Mouse (Mus musculus) midbrain, embryonic 15.5 days (tissue): ENCODE measurements around the gene Ispd. TPM values are rescaled to one million over a fixed set of nuclear protein-coding genes. Genes with fewer than 3 reads are reported as not detected.

ENCODE experiments used
- ATAC-seq: fragments of 200-750 bp; cut with Nextera tagmentation; replicated peaks from 2 replicates; pipeline ENCODE4 v1.8.0; 2017; ENCODE audit warnings: moderate TSS enrichment
- H3K27ac ChIP-seq: fragments of 300-500 bp; sonication (generic); 2 replicates; pipeline ENCODE4 v1.5.1; 2015; ENCODE audit warnings: mild to moderate bottlenecking, inconsistent platforms
- H3K27me3 ChIP-seq: fragments of 300-500 bp; sonication (generic); replicated peaks from 2 replicates; pipeline ENCODE4 v1.6.1; 2015; ENCODE audit warnings: inconsistent platforms
- H3K36me3 ChIP-seq: fragments of 300-500 bp; sonication (generic); replicated peaks from 2 replicates; pipeline ENCODE4 v1.6.1; 2015; ENCODE audit warnings: inconsistent platforms
- H3K4me1 ChIP-seq: fragments of 300-500 bp; sonication (generic); 2 replicates; pipeline ENCODE4 v1.6.1; 2015; ENCODE audit warnings: inconsistent platforms
- H3K4me2 ChIP-seq: fragments of 300-500 bp; sonication (generic); 2 replicates; pipeline ENCODE4 v1.6.1; 2015; ENCODE audit warnings: inconsistent platforms, mild to moderate bottlenecking, moderate library complexity
- H3K4me3 ChIP-seq: fragments of 300-500 bp; sonication (generic); 2 replicates; pipeline ENCODE4 v1.5.1; 2015; ENCODE audit warnings: mild to moderate bottlenecking, inconsistent platforms
- H3K9ac ChIP-seq: fragments of 300-500 bp; sonication (generic); 2 replicates; pipeline ENCODE4 v1.6.1; 2015; ENCODE audit warnings: mild to moderate bottlenecking, inconsistent platforms
- H3K9me3 ChIP-seq: fragments of 300-500 bp; sonication (generic); 2 replicates; pipeline ENCODE4 v1.6.1; 2016; ENCODE audit warnings: inconsistent platforms
- WGBS: fragments of 180-500 bp; shearing (Covaris S2); methylation state at CpG from one replicate; pipeline ENCODE4 v1.1.7; 2015; ENCODE audit warnings: mixed read lengths; 5-methylcytosine and 5-hydroxymethylcytosine counted together
- polyA plus RNA-seq: library from polyadenylated mRNA; unstranded; fragments of >200 nt; fragmentation: Nextera tagmentation; extraction: Ambion mirVana; gene quantifications from 2 replicates; pipeline ENCODE4 v1.2.1, GENCODE M21; 2015

Gene Ispd
- polyA plus RNA-seq, 1 experiment from 2014 or later, result 12.9 TPM

- Histone ChIP-seq H3K9me3 (no peaks in the 10 kb centered on the region), H3K27ac (no peak overlapping the region), H3K27me3 (no peaks in the 10 kb centered on the region), H3K4me2 (no peak overlapping the region), H3K9ac (no peak overlapping the region), H3K4me3 (no peak overlapping the region), H3K4me1 (no peaks in the 10 kb centered on the region), H3K36me3 (no peaks in the 10 kb centered on the region)
- 40% methylated on average over 4 of the region's 4 CpGs for WGBS
- ATAC-seq, result no peak
Observed at GRCm38 (mm10) chr12:36531421-36532072, 150.3 kb downstream of the Ispd start.

- H3K36me3 ChIP-seq, result no peaks in the 10 kb centered on the region
- no peak overlapping the region for H3K4me3 ChIP-seq
- no peaks in the 10 kb centered on the region for H3K9me3 ChIP-seq
- no peak overlapping the region for H3K9ac ChIP-seq
- H3K27ac ChIP-seq, result no peak overlapping the region
- H3K4me2 ChIP-seq, result no peak overlapping the region
- WGBS, result 80% methylated on average over 3 of the region's 3 CpGs
- H3K27me3 ChIP-seq, result no peaks in the 10 kb centered on the region
- no peaks in the 10 kb centered on the region for H3K4me1 ChIP-seq
- ATAC-seq, result no peak
Observed at GRCm38 (mm10) chr12:36532525-36532924, 151.3 kb downstream of the Ispd start.

- Histone ChIP-seq H3K9ac (no peak overlapping the region), H3K27me3 (no peaks in the 10 kb centered on the region), H3K4me3 (no peak overlapping the region), H3K4me2 (no peak overlapping the region), H3K36me3 (no peaks in the 10 kb centered on the region), H3K4me1 (no peaks in the 10 kb centered on the region), H3K27ac (no peak overlapping the region), H3K9me3 (no peaks in the 10 kb centered on the region)
- 93% methylated on average over 2 of the region's 2 CpGs for WGBS
- ATAC-seq, result no peak
Observed at GRCm38 (mm10) chr12:36533160-36533900, 152.1 kb downstream of the Ispd start.

- Histone ChIP-seq H3K4me1 (no peaks in the 10 kb centered on the region), H3K9ac (no peak overlapping the region), H3K4me3 (no peak overlapping the region), H3K27me3 (no peaks in the 10 kb centered on the region), H3K9me3 (no peaks in the 10 kb centered on the region), H3K27ac (no peak overlapping the region), H3K36me3 (no peaks in the 10 kb centered on the region), H3K4me2 (no peak overlapping the region)
- no peak for ATAC-seq
- 85% methylated on average over 5 of the region's 5 CpGs for WGBS
Observed at GRCm38 (mm10) chr12:36534589-36534988, 153.3 kb downstream of the Ispd start.

GRCm38 (mm10) chr12:36545318-36545717, 164.1 kb downstream of the Ispd start:
- ATAC-seq, result no peak
- Histone ChIP-seq H3K9ac (no peak overlapping the region), H3K36me3 (no peaks in the 10 kb centered on the region), H3K4me3 (no peak overlapping the region), H3K27ac (no peak overlapping the region), H3K27me3 (no peaks in the 10 kb centered on the region), H3K4me1 (no peaks in the 10 kb centered on the region), H3K4me2 (no peak overlapping the region), H3K9me3 (no peaks in the 10 kb centered on the region)

GRCm38 (mm10) chr12:36549474-36549873, 168.2 kb downstream of the Ispd start:
- Histone ChIP-seq H3K9ac (no peak overlapping the region), H3K4me1 (no peaks in the 10 kb centered on the region), H3K4me2 (no peak overlapping the region), H3K27me3 (no peaks in the 10 kb centered on the region), H3K9me3 (no peaks in the 10 kb centered on the region), H3K4me3 (no peak overlapping the region), H3K27ac (no peak overlapping the region), H3K36me3 (no peaks in the 10 kb centered on the region)
- no peak for ATAC-seq
- WGBS, result 85% methylated on average over 9 of the region's 9 CpGs

- Histone ChIP-seq H3K9me3 (no peaks in the 10 kb centered on the region), H3K4me2 (no peak overlapping the region), H3K4me3 (no peak overlapping the region), H3K36me3 (no peaks in the 10 kb centered on the region), H3K9ac (no peak overlapping the region), H3K4me1 (no peaks in the 10 kb centered on the region), H3K27me3 (no peaks in the 10 kb centered on the region), H3K27ac (no peak overlapping the region)
- 92% methylated on average over 1 of the region's 1 CpGs for WGBS
- ATAC-seq, result no peak
Observed at GRCm38 (mm10) chr12:36554697-36555096, 173.4 kb downstream of the Ispd start.

- Histone ChIP-seq H3K9me3 (no peaks in the 10 kb centered on the region), H3K36me3 (no peaks in the 10 kb centered on the region), H3K4me2 (no peak overlapping the region), H3K4me3 (no peak overlapping the region), H3K4me1 (no peaks in the 10 kb centered on the region), H3K27ac (no peak overlapping the region), H3K9ac (no peak overlapping the region), H3K27me3 (no peaks in the 10 kb centered on the region)
- no peak; the same call in 1 of the 2 replicates for ATAC-seq
- WGBS, result 59% methylated on average over 2 of the region's 2 CpGs
Observed at GRCm38 (mm10) chr12:36564146-36564545, 182.9 kb downstream of the Ispd start.

GRCm38 (mm10) chr12:36566974-36567373, 185.7 kb downstream of the Ispd start:
- Histone ChIP-seq H3K4me2 (no peak overlapping the region), H3K4me3 (no peak overlapping the region), H3K9me3 (no peaks in the 10 kb centered on the region), H3K36me3 (no peaks in the 10 kb centered on the region), H3K9ac (no peak overlapping the region), H3K27me3 (no peaks in the 10 kb centered on the region), H3K4me1 (no peaks in the 10 kb centered on the region), H3K27ac (no peak overlapping the region)
- no peak for ATAC-seq
- 94% methylated on average over 1 of the region's 1 CpGs for WGBS

- Histone ChIP-seq H3K27me3 (no peaks in the 10 kb centered on the region), H3K36me3 (no peaks in the 10 kb centered on the region), H3K27ac (no peak overlapping the region), H3K4me2 (no peak overlapping the region), H3K4me3 (no peak overlapping the region), H3K9ac (no peak overlapping the region), H3K9me3 (no peaks in the 10 kb centered on the region), H3K4me1 (no peaks in the 10 kb centered on the region)
- WGBS, result 85% methylated on average over 4 of the region's 4 CpGs
- no peak for ATAC-seq
Observed at GRCm38 (mm10) chr12:36570414-36571095, 189.3 kb downstream of the Ispd start.

- no peak overlapping the region for H3K4me3 ChIP-seq
- H3K4me1 ChIP-seq, result no peaks in the 10 kb centered on the region
- H3K9ac ChIP-seq, result no peak overlapping the region
- no peaks in the 10 kb centered on the region for H3K27me3 ChIP-seq
- no peaks in the 10 kb centered on the region for H3K9me3 ChIP-seq
- 79% methylated on average over 3 of the region's 3 CpGs for WGBS
- no peak for ATAC-seq
- H3K27ac ChIP-seq, result no peak overlapping the region
- H3K4me2 ChIP-seq, result no peak overlapping the region
- H3K36me3 ChIP-seq, result no peaks in the 10 kb centered on the region
Observed at GRCm38 (mm10) chr12:36584828-36585227, 203.6 kb downstream of the Ispd start.

- Histone ChIP-seq H3K27me3 (no peaks in the 10 kb centered on the region), H3K4me1 (no peaks in the 10 kb centered on the region), H3K4me3 (no peak overlapping the region), H3K4me2 (no peak overlapping the region), H3K27ac (no peak overlapping the region), H3K36me3 (no peaks in the 10 kb centered on the region), H3K9me3 (no peaks in the 10 kb centered on the region), H3K9ac (no peak overlapping the region)
- 85% methylated on average over 2 of the region's 2 CpGs for WGBS
- no peak for ATAC-seq
Observed at GRCm38 (mm10) chr12:36597539-36598250, 216.4 kb downstream of the Ispd start.
